Mouse (Mus musculus): ENCODE results near the gene Ripor1. TPM values are rescaled to one million over a fixed set of nuclear protein-coding genes. Genes with fewer than 3 reads are reported as not detected.
"Not testable (repeated sequence)": the region's sequence is repeated elsewhere in the genome, so short reads cannot be mapped to it uniquely, and the experiment has no call there.

The Ripor1 gene
- total RNA-seq, 2 experiments from 2014 or later: 15.1 to 18.2 TPM

DNA sequence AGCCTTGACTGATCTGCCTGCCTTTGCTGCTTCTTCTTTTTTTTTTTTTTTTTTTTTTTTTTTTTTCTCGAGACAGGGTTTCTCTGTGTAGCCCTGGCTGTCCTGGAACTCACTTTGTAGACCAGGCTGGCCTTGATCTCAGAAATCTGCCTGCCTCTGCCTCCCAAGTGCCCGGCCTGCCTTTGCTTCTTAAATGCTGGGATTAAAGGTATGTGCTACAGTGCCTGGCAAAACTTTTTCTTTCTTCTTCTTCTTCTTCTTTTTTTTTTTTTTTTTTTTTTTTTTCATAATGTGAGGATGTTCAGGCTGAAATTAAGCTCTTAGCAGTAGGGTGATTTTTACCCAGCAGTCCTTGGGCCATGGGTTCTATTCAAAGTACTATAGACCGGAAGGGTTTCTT, 2.5 kb upstream of the Ripor1 start:
- DNase-seq; intact Hi-C loops (cut with DNase I): not testable (repeated sequence)

DNA sequence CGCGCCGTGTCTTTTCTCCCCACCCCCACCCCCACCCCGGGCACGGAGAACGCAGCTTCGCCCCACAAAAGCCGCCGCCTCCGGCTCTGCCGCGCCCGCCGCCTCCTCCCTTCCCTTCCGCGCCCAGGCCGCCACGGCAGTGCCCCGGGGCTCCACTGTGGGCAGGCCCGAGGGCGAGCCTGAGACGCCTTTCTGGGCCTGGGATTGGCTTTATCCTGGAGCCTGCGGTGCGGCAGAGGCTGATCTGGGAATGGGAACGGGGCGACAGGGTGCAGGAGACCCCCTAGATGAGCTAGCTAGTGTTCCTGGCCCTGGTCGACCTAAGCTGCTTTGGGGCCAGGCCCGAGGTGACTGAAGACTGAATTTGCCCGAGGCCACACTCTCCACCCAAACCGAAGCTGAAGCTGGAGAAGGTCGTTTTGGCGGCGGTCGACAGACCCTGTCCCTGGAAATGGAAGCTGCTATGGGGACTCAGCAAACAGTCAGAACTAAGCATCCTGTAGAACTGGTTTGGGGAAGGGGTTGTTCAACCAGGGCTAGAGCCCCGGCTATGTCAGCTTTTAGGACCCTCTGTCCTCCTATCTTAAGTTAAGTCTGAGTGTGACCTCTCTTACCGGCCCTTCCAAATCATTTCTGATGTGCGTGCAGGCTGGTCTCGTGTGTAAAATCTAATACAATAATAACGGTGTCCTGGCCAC, 585 bp downstream of the Ripor1 start:
- intact Hi-C loops (cut with DNase I): loop anchor here (5.0 kb wide), 1 partner anchor 38 kb away; the partner anchor contains the start of gene Atp6v0d1
- peak in 1 of 2 experiments; percentile 49 for DNase-seq

DNA sequence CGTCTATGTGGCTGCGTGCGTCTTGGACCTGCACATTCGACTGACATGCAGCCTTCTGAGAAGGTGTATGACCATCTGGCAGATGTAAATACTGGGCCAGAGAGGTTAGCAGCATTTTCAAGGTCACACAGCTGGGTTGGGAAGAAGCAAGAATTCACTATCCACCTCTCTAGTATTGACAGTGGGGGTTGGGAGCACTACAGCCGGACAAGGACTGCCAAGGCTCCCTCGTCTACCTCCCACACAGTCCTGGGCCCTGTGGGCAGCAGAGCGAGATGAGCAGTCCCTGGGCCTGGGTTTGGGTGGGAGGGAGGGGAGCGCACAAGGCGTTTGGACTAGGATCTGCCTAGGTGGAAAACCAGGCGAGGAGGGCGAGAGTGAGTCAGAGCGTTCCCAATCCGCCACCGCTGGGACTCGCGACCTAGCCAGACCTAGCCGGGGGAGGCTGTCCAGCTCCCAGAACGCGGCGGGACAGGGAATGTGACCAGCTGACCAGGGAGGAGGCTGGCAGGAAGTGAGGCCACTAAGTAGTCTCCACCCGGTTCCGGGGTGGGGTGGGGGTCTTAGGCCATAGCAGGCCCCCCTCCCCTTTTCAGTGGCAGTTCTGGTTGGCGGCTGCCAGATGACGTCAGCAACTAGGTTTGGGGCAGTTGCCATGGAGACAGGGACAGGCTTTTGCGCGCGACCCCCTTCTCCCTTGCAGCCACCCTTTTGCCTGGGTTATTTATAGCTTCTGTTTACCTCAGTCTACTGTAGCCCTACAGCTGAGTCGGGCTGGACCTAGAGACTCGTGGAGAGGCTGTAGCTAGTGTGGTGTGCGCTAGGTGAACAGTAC, 1.4 kb downstream of the Ripor1 start:
- intact Hi-C loops (cut with DNase I): loop anchor here (5.0 kb wide), 1 partner anchor 39 kb away; the partner anchor contains the start of gene Atp6v0d1
- DNase-seq: peak; percentile 76 to 82

GRCm38 (mm10) chr8:105607062-105607461, 2.0 kb downstream of the Ripor1 start:
- intact Hi-C loops (cut with DNase I): loop anchor here (5.0 kb wide), 1 partner anchor 40 kb away; the partner anchor contains the start of gene Atp6v0d1
- no peak for DNase-seq

- DNase-seq: no peak
- intact Hi-C loops (cut with DNase I): loop anchor here (5.0 kb wide), 1 partner anchor 40 kb away; the partner anchor contains the start of gene Atp6v0d1
Measured at GRCm38 (mm10) chr8:105607684-105608083, 2.6 kb downstream of the Ripor1 start.

- no peak for DNase-seq
- intact Hi-C loops (cut with DNase I): loop anchor here (5.0 kb wide), 1 partner anchor 42 kb away; the partner anchor contains the start of gene Atp6v0d1
Measured at GRCm38 (mm10) chr8:105609355-105609754, 4.3 kb downstream of the Ripor1 start.

DNA sequence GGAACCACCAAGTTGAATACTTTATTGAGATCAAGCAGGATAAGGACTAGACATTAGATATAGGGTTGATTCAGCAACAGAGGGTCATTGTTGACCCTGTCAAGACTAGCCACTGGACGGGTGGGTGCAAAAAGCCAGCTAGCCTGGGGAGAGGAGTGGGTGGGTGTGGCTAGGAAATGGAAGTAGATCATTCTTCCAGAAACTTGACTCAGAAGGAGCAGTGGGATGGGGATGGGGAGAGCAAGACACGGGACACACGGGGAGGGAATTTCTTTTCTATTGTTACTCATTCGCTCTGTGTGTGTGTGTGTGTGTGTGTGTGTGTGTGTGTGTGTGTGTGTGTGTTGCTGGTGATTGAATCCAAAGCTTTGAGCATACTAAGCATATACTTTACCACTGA, 4.7 kb downstream of the Ripor1 start:
- DNase-seq: no peak
- intact Hi-C loops (cut with DNase I): loop anchor here (5.0 kb wide), 1 partner anchor 42 kb away; the partner anchor contains the start of gene Atp6v0d1

- peak in 1 of 2 experiments; percentile 35 for DNase-seq
- intact Hi-C loops (cut with DNase I): no loop called here
Measured at GRCm38 (mm10) chr8:105611836-105612235, 6.8 kb downstream of the Ripor1 start.

- DNase-seq: peak; percentile 51 to 62
- intact Hi-C loops (cut with DNase I): no loop called here
Measured at GRCm38 (mm10) chr8:105613037-105613436, 8.0 kb downstream of the Ripor1 start.

- peak; percentile 51 to 71 for DNase-seq
- intact Hi-C loops (cut with DNase I): no loop called here
Measured at GRCm38 (mm10) chr8:105613830-105614511, 8.9 kb downstream of the Ripor1 start.

- intact Hi-C loops (cut with DNase I): no loop called here
- no peak for DNase-seq
Measured at GRCm38 (mm10) chr8:105615942-105616341, 10.9 kb downstream of the Ripor1 start.

DNA sequence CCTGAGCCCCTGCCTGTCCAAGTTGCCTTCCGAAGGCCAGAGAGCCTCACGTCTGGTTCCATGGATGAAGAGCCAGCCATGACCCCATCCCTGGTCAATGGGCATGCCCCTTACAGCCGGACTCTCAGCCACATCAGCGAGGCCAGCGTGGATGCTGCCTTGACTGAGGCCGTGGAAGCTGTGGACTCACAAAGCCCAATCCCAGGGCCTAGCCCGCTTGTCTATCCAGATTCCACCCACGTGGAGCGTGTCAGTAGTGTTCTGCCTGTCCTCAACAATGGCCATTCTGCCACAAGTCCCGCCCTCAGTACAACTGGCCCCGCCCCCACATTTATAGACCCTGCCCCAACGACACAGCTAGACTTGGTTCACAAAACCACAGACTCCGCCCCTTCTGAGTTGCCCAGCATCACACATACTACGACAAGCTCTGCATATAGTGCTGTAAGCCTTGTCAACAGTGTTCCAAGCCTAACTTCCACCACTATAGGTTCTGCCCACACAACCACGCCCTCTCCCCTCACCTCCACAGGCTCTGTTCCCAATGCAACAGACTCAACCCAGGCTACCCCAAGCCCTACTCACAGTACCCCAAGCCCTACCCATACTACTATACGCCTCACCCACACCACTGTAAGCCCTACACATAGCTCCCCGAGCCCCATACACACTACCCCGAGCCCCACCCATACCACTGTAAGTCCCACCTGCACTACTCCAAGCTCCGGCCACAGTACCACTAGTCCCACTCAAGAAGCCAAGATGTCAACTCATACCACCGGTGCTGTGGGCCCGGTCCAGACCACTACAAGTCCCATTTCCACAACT, 12.6 kb downstream of the Ripor1 start:
- intact Hi-C loops (cut with DNase I): no loop called here
- DNase-seq: no peak

DNA sequence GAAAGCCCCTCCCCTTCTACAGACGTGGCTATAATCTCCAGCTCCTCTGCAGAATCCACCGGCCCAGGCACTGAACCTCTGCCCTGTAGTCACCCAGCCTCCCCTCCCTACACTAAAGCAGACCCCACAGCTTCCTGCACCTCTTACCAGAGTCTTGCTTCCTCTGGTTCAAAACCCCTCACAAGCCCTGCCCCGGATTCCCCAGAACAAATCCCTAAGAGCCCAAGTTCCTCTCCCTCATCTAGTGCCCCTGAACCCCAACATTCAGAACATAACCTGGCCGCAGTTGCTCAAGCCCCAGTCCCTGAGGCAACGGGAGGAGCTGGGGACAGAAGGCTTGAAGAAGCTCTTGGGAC, 13.2 kb downstream of the Ripor1 start:
- no peak for DNase-seq
- intact Hi-C loops (cut with DNase I): no loop called here

DNA sequence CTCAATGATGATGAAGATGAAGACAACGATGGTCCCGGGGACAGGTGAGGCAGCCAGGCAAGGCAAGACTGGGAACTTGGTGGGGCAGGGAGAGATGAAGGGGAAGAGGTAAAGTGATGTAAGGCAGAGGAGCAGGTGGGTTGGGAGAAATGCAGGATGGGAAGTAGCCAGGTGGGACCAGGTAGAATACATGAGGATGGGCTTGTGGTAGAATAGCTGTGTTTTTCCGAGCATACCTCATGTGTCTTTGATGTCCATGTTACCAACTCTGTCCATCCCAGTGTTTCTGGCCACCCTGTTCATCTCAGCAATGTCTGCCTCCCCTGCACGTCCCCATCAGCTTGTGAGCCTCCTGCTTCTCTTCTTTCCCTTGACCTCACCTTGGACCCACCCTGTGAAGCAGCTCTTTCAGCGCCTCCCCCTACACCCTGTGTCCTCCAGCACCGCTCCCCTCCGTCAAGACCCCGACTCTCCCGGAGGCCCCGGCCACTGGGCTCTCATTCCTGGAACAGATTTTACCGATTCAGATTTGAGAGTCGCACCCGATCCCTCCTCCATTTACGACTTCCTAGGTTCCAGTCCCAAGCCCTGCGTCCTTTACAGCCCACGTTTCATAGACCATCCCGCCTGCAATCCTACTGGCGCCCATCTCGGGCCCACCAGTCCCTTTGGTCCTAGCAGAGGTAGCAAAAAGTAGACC, 14.0 kb downstream of the Ripor1 start:
- intact Hi-C loops (cut with DNase I): no loop called here
- no peak for DNase-seq

GRCm38 (mm10) chr8:105620211-105620610, 15.2 kb downstream of the Ripor1 start:
- DNase-seq: no peak
- intact Hi-C loops (cut with DNase I): no loop called here

DNA sequence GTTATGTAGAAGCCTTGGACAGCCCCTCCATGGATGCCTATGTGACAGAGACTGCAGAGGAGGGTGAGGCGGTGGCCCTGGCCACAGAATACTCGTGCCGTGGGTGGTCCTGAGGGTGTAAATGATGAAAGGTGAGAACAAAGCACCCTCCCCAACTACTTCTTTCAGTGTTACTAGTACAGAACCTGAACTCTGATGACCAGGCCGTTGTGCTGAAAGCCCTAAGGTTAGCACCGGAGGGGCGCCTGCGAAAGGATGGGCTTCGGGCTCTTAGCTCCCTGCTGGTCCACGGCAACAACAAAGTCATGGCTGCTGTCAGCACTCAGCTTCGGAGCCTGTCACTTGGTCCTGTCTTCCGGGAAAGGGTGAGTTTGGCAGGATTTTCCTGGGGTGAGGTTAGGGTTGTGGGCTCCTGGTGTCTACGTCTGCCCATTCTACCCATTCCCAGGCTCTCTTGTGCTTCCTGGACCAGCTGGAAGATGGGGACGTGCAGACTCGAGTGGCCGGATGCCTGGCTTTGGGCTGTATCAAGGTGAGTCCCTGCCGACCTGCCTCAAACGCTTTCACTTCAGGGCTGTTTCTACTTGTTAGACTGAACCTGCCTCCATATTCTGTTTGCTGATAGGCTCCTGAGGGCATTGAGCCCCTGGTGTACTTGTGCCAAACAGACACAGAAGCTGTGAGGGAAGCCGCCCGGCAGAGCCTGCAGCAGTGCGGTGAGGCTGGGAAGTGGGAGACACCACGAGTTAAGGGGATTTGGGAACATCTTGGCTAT, 16.1 kb downstream of the Ripor1 start:
- intact Hi-C loops (cut with DNase I): no loop called here
- DNase-seq: no peak

DNA sequence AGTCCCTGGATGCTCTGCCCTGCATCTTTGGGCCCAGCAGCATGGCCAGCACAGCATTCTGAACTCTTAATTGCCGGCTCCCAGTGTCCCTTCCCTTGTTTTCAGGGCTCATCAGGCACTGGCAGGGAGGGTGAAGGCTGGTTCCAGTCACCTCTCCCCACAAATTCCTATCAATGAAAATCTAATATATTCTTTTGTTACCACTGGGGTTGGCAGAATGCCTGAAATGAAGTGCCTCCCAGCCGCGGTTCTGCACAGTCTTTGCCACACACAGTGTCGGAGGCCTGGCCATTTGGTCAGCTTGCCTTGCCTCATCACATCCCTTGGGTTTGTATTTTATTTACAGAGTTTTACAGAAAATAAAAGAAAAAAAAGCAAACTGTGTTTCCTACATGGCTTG, 16.8 kb downstream of the Ripor1 start:
- intact Hi-C loops (cut with DNase I): loop anchor here (1.0 kb wide), 1 partner anchor 63 kb away; no protein-coding TSS in a partner anchor
- no peak for DNase-seq

DNA sequence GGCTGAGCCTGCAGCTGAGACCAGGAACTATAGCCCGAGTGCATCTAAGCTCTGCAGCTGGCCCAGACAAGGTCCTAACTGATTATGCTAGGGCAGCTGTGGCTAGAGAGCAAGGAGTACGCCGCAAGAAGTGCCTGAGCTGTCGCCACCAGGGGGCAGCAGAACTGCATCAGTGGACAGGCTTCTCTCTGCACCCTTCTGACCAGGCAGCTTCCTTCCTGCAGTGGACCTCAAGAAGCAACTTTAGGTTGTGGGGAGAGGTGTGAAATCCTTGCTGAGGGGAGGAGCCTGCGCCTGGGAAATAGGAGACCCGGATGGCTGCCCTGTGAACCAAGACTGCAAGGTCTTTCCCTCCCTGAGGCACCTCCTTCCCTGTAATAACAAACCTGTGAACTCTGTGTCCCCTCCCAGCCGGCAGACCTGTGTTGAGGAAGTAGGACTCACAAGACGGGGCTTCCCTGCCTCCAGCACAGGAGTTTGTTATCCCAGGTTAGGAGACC, 17.4 kb downstream of the Ripor1 start:
- peak; percentile 93 for DNase-seq

More for the DNA sequence above, 17.4 kb downstream of the Ripor1 start:
- intact Hi-C loops (cut with DNase I): loop anchor here (1.0 kb wide), 1 partner anchor 63 kb away; no protein-coding TSS in a partner anchor
